Mouse (Mus musculus) urinary bladder, postnatal 0 days (tissue): Measurements from ENCODE around the gene Pacs2. TPM values are rescaled to one million over a fixed set of nuclear protein-coding genes. Genes with fewer than 3 reads are reported as not detected.

Experiments used
- microRNA-seq: library from miRNA; unstranded; fragments of <30 nt; microRNA quantifications from one replicate; pipeline ENCODE4, GENCODE M21; 2016
- polyA plus RNA-seq: library from polyadenylated mRNA; unstranded; fragments of >200 nt; fragmentation: Nextera tagmentation; extraction: Ambion mirVana; gene quantifications from 2 replicates; pipeline ENCODE4 v1.2.1, GENCODE M21; 2015

Gene Pacs2
- 8.2 and 8.7 TPM in 2 replicates for polyA plus RNA-seq

DNA sequence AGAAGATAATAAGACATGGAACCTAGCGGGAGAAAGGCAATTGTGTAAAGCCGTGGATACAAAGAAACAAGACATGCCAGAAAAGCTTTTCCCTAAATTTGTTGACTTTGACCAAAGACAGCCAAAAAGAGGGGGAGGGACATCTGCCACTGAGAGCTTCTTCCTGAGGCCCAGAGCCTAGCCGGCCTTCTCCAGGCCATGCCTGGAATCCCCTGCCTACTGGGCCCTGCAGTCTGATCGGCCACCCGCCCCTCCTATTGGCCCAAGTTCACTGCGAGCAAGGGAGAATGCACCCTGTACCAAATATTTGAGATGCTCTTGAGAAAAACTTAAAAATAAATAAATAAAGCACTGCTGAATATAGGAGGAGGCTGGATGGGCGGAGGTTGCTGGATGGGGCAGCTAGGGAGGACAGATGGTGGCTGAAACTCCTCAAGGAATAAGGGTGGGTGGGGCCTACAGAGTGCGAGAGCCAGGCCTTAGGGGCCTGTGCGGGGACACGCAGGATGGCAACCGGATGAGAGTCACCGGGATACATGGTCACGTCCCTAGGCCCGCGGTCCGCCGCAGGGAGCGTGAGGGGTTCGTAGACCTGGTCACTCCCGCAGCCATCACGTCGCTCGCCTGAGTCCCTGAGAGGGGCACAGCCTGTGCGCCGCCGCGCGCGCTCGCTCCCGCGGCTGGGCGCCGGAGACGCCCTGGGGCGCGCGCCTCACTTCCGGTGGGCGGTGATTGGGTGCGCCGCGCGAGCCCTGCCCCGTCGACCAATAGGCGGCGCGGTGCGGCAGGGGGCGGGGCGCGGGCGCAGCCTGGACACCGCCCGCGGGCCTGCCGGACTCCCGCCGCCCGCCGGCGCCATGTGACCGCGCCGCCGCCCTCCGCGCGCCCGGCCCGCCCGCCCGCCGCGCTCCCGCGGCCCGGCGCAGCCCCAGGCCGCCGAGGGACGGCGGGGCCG lies at the start of gene Pacs2:
Gene Pacs2 (plus strand): TSS at position 905 of the 955 bp plus-strand sequence.

DNA sequence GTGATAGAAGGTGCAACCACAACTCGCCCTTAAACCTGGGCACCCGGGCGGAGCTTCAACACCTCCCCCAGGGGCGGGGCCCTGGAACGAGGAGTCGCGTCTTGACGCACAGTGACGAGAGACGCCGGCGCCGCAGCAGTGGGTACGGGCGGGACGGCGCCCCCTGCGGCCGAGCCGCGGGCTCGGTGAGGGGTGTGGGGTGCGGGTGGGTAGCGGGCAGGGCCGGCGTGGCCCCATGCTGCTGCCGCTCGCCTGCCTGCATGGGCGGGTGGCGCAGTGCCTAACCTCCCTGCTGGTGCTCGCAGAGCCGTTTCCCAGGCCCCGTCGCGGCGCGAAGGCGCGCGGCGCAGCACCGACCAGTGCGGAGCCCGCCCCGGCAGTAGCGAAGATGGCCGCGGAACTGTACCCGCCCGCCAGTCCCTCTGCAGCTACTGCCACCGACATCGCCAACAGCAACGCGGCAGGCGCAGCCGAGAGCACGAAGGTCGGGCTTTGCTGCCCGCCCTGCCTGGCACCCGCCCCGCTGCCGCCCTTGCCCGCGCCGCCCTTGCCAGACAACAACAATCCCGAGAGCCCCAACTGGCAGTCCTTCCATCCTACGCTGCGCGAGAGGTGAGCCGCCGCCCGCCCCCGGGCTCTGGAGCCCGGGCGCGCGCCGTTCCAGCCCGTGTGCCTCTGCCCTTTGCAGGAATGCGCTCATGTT lies 37.8 kb upstream of the Pacs2 start, which contains the start of gene Btbd6:
Gene Btbd6 (plus strand): TSS at position 112 of the 703 bp plus-strand sequence.

DNA sequence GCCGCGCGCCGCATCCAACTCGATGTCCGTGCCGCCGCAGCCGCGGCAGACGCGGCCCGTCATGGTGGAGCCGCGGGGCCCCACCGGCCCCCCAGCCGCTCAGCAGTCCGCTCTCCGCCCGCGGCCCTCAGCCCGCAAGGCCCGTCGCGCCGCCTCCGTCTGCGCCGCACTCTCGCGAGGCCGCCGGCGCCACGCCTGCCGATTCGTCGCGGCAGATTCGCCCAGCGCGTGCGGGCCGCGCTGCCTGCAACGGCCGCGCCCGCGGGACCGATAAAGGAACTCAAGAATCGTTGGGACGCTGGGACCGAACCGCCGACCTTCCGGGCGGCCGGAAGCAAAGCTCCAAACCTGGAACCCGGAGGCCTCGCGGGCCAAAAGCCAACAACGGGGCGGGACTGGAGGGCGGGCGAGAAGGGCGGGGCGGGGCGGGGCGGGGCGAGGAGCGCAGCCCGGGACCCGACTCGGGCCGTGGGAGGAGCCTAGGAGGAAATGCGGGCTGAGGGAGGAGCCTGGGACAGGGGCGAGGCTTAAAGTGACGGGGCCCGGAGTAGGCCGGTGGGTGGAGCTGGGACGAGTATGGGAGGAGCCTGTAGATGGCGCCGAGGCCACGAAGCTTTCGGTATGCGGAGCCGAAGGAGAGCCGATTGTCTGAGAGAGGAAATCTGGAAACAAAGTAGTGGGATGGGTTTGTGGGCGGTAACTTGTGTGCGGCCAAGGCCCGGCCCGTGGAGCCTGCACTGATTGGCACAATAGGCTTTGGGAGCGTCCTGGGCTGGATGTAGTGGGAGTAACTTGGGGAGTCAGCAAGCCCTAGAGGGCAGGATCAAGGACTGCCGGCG lies 13.8 kb upstream of the Pacs2 start, which contains the start of gene Brf1:
Gene Brf1 (minus strand): TSS at position 411 of the 839 bp plus-strand sequence.

DNA sequence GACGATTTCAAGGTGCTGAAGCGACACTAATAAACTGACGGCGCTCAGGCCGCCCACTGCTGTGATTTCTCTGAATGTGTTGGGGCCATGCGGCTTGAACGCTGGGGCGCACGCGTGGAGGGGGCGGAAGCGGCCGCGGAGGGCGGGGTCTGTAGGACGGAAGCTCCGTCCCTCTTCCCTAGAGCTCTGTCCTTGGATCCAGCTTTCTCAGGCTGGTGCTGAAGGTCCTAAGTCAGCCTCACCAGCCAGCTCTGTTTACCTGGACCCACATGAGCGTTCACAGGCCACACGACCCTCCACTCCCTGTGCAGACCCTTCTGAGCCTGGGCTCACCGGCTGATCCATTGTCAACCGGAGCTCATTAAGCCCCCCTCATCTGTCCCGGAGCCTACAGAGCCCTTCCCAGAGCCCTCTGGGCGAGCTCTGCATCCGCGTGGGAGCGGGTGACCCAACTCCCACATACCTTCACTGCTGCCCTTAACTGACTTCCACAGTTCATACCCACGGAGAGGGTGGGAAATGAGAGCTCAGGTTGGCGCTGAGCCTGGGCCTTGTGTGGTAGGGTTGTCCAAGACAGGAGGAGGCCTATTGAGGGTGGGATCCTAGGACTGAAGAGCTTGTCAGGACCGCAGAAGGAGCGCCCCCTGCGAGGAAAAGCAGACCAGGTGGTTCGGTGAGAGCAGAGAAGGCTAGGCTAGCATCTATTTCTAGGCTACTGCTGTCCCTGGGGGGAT lies 60.2 kb downstream of the Pacs2 start, which contains the start of gene Tex22:
Gene Tex22 (plus strand): TSS at position 174 of the 734 bp plus-strand sequence.

DNA sequence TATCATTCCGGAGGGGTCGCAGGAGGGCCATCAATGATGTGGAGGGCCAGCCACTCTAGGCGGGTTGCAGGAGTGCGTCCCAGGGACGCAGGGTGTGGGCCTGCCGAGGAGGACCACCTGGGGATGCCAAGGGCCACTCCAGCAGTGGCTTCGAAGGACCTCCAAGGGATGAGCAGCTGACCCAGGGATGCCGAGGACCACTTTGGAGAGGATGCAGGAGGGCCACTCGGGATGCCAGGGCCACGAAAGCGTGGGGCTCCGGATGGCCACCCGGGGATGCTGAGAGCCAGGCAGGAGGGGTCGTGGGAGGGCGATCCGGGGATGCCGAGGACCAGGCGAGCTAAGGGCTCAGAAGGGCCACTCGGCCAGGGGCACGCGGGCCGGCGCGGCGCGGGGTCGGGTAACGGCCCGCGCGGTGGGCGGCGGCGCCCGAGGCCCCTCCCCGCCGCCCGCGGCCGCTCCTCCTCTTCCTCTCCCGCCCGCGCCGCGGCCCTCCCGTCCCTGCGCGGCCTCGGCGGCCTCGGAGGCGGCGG lies 83.5 kb downstream of the Pacs2 start, which contains the start of gene Mta1:
Gene Mta1 (plus strand): TSS at position 530 of the 533 bp plus-strand sequence.

Small RNA genes within 50 kb of the gene (microRNA-seq; reads per million reads assigned to microRNA genes)
- gene Gm44471: not detected

Other genes with a start within 250 kb of the Pacs2 start
- gene Ahnak2, start 211.9 kb upstream of the Pacs2 start, polyA plus RNA-seq: 21.2 and 22.1 TPM in 2 replicates
- 5.8 TPM in 2 replicates for gene Clba1, start 205.6 kb upstream of the Pacs2 start, polyA plus RNA-seq
- 29.8 and 35.8 TPM in 2 replicates for gene Cdca4, start 185.1 kb upstream of the Pacs2 start, polyA plus RNA-seq
- gene Gpr132, start 146.3 kb upstream of the Pacs2 start, polyA plus RNA-seq: 0.23 and 0.52 TPM in 2 replicates
- 3.5 and 4.5 TPM in 2 replicates for gene Jag2, start 84.7 kb upstream of the Pacs2 start, polyA plus RNA-seq
- gene Nudt14, start 72.4 kb upstream of the Pacs2 start, polyA plus RNA-seq: 64.5 and 69.2 TPM in 2 replicates
- gene Btbd6, start 38.0 kb upstream of the Pacs2 start, polyA plus RNA-seq: 14.5 and 14.6 TPM in 2 replicates
- 33.3 and 34.9 TPM in 2 replicates for gene Brf1, start 13.8 kb upstream of the Pacs2 start, polyA plus RNA-seq
- gene Tex22, start 60.0 kb downstream of the Pacs2 start, polyA plus RNA-seq: not detected in 2 replicates
- gene Mta1, start 83.8 kb downstream of the Pacs2 start, polyA plus RNA-seq: 7.0 and 7.5 TPM in 2 replicates
- gene Crip2, start 125.7 kb downstream of the Pacs2 start, polyA plus RNA-seq: 190 and 212 TPM in 2 replicates
- gene Crip1, start 131.8 kb downstream of the Pacs2 start, polyA plus RNA-seq: 1,080 and 1,215 TPM in 2 replicates
- 4.7 and 7.3 TPM in 2 replicates for gene Tedc1, start 141.9 kb downstream of the Pacs2 start, polyA plus RNA-seq
- gene Tmem121, start 171.4 kb downstream of the Pacs2 start, polyA plus RNA-seq: 2.9 and 3.8 TPM in 2 replicates